Comparison of ENCODE assay signal across 9 mouse cellular contexts in genomic region chr10:62104835-62105576, GRCm38 (mm10). TPM values are rescaled to one million over a fixed set of nuclear protein-coding genes. Genes with fewer than 3 reads are reported as not detected.
DNase-seq lines count a peak whose midpoint lies in the region; ATAC-seq lines count a peak whose summit lies in the region.
"Had no signal": no experiment of that assay in that cellular context is flagged by ENCODE, and none has a peak within 500 bp of the region (broad histone marks: within the 10 kb centered on the region; RNA-seq: fewer than 3 reads in every experiment).

No protein-coding gene starts in this region.

- no peak overlapping the region for H3K4me3 ChIP-seq in hindbrain, embryonic 11.5 days (ENCODE audit: low read depth, low read length)
- no peak overlapping the region for H3K4me3 ChIP-seq in hindbrain, embryonic 12.5 days
- H3K4me3 ChIP-seq: midbrain, embryonic 12.5 days had no signal

- no peak for ATAC-seq in hindbrain, embryonic 11.5 days (ENCODE audit: low FRiP score)
- ATAC-seq in hindbrain, embryonic 12.5 days (ENCODE audit: low FRiP score): no peak

- peak; percentile 74 for DNase-seq in hindbrain, embryonic 11.5 days (ENCODE audit: low spot score)
- peak; percentile 56 for DNase-seq in Muller cell, postnatal 12 days (ENCODE audit: inconsistent ontology term)
- peak; percentile 78 for DNase-seq in cerebellum, adult 8-10 months
- DNase-seq in heart, postnatal 14 days: peak; percentile 66 to 76
- peak; percentile 72 to 77 for DNase-seq in left cerebral cortex, postnatal 10 days (ENCODE audit: extremely low spot score in 1 of 2, low spot score in 2 of 2)
- peak; percentile 39 for DNase-seq in retina, adult 2 months (ENCODE audit: low read depth, low spot score)
- DNase-seq in thymus, postnatal 10 days (ENCODE audit: low spot score in 2 of 2): peak; percentile 36 to 65

- no peak overlapping the region for H3K27ac ChIP-seq in hindbrain, embryonic 11.5 days (ENCODE audit: low read depth, low read length)
- no peak overlapping the region for H3K27ac ChIP-seq in hindbrain, embryonic 12.5 days
- H3K27ac ChIP-seq: midbrain, embryonic 12.5 days had no signal

- H3K9ac ChIP-seq in hindbrain, embryonic 11.5 days (ENCODE audit: low read depth, low read length): no peak overlapping the region
- no peak overlapping the region for H3K9ac ChIP-seq in hindbrain, embryonic 12.5 days
- H3K9ac ChIP-seq: midbrain, embryonic 12.5 days had no signal

- peaks cover 6% of the 10 kb centered on the region for H3K4me1 ChIP-seq in hindbrain, embryonic 11.5 days (replicated peaks; ENCODE audit: control insufficient read depth, insufficient read depth, low read length)
- peaks cover 24% of the 10 kb centered on the region for H3K4me1 ChIP-seq in hindbrain, embryonic 12.5 days

- intact Hi-C loops in heart, postnatal 14 days (cut with DNase I): loop anchor here (1.0 kb wide), 1 partner anchor 78 kb away; no protein-coding TSS in a partner anchor
- intact Hi-C loops in left cerebral cortex, postnatal 10 days (cut with DNase I): loop anchor here (1.0 to 5.0 kb wide), 3 partner anchors 78 to 268 kb away; no protein-coding TSS in a partner anchor

- H3K9me3 ChIP-seq in hindbrain, embryonic 11.5 days (ENCODE audit: control insufficient read depth, low read length): no peaks in the 10 kb centered on the region
- H3K9me3 ChIP-seq in hindbrain, embryonic 12.5 days (replicated peaks): no peaks in the 10 kb centered on the region
- H3K9me3 ChIP-seq: midbrain, embryonic 12.5 days had no signal

- no peaks in the 10 kb centered on the region for H3K36me3 ChIP-seq in hindbrain, embryonic 11.5 days (ENCODE audit: control insufficient read depth, insufficient read depth, low read length)
- no peaks in the 10 kb centered on the region for H3K36me3 ChIP-seq in hindbrain, embryonic 12.5 days
- H3K36me3 ChIP-seq: midbrain, embryonic 12.5 days had no signal

- WGBS in hindbrain, embryonic 11.5 days: 36% methylated on average over 7 of the region's 7 CpGs
- WGBS in hindbrain, embryonic 12.5 days: 35% methylated on average over 7 of the region's 7 CpGs

- H3K27me3 ChIP-seq in hindbrain, embryonic 11.5 days (ENCODE audit: control insufficient read depth, insufficient read depth, low read length): peaks cover 15% of the 10 kb centered on the region
- peaks cover 45% of the 10 kb centered on the region for H3K27me3 ChIP-seq in hindbrain, embryonic 12.5 days

- H3K4me2 ChIP-seq in hindbrain, embryonic 11.5 days (replicated peaks; ENCODE audit: low read depth, low read length): no peak overlapping the region
- no peak overlapping the region for H3K4me2 ChIP-seq in hindbrain, embryonic 12.5 days (replicated peaks)
- H3K4me2 ChIP-seq: midbrain, embryonic 12.5 days had no signal

RNA-seq across cellular contexts. Expression of gene Neurog3, which starts 27.9 kb away (rescaled TPM):
- 2.1 and 2.5 TPM in 2 replicates for polyA plus RNA-seq in hindbrain, embryonic 11.5 days (2014; fragmentation: Nextera tagmentation; extraction: Ambion mirVana)
- polyA plus RNA-seq in hindbrain, embryonic 12.5 days (2016; fragmentation: Nextera tagmentation; extraction: Ambion mirVana): 0.70 and 0.83 TPM in 2 replicates
- not detected for total RNA-seq in heart, postnatal 14 days (2021)
- total RNA-seq in left cerebral cortex, postnatal 10 days (2021): not detected
- polyA plus RNA-seq: midbrain, embryonic 12.5 days had no signal

RNA-seq across cellular contexts. Expression of gene Fam241b, which starts 38.7 kb away (rescaled TPM):
- polyA plus RNA-seq in hindbrain, embryonic 11.5 days (2014; fragmentation: Nextera tagmentation; extraction: Ambion mirVana): 6.7 and 7.2 TPM in 2 replicates
- 47.5 and 50.0 TPM in 2 replicates for polyA plus RNA-seq in hindbrain, embryonic 12.5 days (2016; fragmentation: Nextera tagmentation; extraction: Ambion mirVana)
- total RNA-seq in heart, postnatal 14 days (2021): 1 to 10 TPM in 1 of 2 experiments, under 1 TPM in 1; 0.93 to 1.1 TPM
- total RNA-seq in left cerebral cortex, postnatal 10 days (2021): 10 to 100 TPM; 61.7 to 62.4 TPM

Comparison
In these comparisons a context has a peak if more than half of its experiments do, and no peak if none do; other contexts are left out.
1. RNA of gene Fam241b, which starts 38.7 kb away (total RNA-seq): 61.7 to 62.4 TPM in left cerebral cortex, postnatal 10 days; 0.93 to 1.1 TPM in heart, postnatal 14 days; every median in the first group is over 10 times any median in the second.
2. Peak in every context shown above with its lines, with median percentiles within 50 percentile points of each other: DNase-seq.